Mouse (Mus musculus): ENCODE measurements around the gene Bnip2. TPM values are rescaled to one million over a fixed set of nuclear protein-coding genes. Genes with fewer than 3 reads are reported as not detected.
"Not testable (repeated sequence)": the region's sequence is repeated elsewhere in the genome, so short reads cannot be mapped to it uniquely, and the experiment has no call there.

Gene Bnip2
- total RNA-seq, 4 experiments from 2014 or later = 88.4 to 127 (median 107) TPM

DNA sequence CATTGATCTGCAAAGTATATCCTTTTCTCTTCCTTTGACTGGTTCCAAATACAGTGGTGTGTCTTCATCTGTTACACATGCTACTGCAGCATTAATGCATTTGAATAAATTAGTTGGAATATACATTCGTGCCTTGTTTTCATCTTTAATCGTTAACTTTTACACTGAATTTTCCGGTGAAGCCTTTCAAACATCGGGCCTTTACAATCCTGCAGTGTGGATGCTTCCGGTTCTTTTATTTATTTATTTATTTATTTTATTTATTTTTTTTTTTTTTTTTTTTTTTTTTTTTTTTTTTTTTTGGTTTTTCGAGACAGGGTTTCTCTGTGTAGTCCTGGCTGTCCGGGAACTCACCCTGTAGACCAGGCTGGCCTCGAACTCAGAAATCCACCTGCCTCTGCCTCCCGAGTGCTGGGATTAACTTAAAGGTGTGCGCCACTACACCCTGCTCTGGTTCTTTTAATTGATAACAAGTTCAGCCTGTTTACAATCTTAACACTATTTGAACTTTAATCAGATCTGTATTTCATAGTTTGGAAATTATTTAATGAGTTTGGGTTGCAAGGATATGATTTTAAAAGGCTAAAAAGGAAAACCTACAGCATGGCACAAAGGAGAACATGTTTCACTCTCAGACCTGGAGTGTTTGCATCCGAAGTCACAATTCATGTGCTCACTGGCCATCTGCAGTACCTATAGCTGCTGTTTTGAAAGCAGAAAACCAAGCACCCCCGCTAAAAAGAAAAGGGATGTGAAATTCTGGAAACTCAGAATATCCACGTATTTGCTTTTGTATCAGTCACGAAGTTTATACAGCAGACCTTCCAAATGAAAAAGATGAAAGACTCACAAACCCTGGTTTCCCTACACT lies 22.5 kb downstream of the Bnip2 start:
- DNase-seq = no peak

DNA sequence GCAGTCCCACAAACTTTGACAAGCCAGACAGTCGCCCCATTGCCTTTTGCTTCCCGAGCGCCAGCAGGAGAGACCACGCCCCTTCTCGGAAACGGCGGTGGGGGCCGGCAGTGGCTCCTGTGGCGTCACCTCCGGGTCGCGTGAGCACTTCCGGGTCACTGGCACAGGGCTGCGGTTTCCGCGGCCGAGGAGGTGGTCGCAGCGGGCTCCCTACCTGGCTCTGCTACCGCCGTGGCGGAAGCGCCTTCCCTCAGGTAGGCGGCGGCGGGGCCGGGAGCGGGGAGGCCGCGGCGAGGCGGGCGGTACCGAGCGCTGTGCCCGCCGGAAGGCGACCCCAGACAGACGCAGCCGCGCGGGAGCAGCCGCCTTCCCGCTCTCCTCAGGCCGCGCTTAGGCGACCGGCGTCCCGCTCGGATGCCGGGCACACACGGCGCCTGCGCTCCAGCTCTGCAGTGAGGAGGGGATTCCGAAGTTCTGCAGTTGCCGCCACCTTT lies 23.2 kb downstream of the Bnip2 start, which contains the start of gene Gtf2a2:
TSS of gene Gtf2a2 (plus strand) at position 143 of the 494 bp plus-strand sequence.
- DNase-seq = peak; percentile 90

DNA sequence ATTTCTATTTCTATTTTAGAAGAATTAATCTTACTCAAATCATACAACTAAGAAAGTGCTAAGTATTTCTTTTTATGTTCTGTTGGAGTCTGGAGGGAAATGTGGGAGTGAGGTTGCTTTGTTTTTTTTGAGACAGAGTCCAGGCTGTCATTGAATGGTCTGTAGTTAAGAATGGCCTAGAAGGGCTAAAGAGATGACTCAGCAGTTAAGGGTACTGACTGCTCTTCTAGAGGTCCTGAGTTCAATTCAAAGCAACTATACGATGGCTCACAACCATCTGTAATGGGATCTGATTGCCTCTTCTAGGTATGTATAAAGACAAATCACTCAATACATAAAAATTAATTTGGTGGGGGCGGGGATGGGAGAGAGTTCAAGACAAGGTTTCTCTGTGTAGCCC lies 26.4 kb downstream of the Bnip2 start:
- no peak for DNase-seq

DNA sequence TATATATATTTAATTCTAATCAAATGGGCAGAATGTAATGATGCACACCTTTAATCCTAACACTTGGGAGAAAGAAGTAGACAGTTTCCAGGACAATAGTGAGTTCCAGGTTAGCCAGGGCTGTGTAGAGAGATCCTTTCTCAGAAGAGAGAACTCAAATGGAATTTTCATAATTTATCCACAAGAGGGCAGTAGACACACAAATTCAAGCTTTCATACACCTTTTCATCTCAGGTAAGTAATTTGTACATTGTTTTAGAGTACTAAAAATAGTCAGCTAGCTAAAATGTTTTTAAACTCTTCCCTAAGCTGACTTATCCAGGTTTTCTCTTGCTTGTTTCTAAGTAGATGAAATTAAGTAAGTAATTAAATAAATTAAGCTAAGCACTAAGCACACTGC lies 29.6 kb downstream of the Bnip2 start:
- no peak for DNase-seq

DNA sequence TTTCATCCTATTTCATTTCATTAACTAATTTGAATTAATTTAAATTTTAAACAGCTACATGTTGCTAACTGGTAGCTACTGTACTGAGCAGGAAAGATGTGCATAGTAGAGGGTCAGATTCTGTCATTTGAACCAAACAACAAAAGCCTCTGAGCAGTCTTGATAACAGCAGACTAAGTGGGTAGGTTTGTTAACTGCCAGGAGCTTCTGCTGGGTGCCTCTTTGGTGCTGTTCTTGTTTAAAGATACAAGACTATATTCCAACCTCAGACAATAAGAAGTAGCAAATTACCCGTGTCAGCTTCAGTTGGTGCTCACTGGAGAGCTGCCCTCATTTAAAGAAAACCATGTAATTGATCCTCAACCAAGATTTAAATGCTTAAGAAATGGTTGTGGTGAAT lies 32.3 kb downstream of the Bnip2 start:
- no peak for DNase-seq

DNA sequence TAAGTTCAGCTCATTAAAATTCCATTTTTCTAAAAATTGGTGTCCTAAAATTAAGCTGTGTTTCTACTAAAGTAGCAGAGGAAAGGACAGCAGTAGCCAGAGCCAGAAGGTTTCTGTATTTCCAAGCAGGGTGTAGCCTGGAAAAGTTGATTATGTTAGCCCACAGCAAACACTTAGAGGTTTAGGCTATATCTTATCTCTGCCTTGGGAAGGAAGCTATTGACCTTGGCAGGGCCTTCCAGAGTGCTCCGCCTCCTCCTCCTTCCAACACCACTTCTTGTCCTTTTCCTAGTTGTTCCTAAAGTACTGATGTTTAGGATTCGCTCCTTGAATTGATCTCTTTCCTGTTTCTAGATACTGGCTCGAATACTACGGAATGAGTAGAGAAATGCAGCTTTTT lies 32.8 kb downstream of the Bnip2 start:
- DNase-seq = no peak

DNA sequence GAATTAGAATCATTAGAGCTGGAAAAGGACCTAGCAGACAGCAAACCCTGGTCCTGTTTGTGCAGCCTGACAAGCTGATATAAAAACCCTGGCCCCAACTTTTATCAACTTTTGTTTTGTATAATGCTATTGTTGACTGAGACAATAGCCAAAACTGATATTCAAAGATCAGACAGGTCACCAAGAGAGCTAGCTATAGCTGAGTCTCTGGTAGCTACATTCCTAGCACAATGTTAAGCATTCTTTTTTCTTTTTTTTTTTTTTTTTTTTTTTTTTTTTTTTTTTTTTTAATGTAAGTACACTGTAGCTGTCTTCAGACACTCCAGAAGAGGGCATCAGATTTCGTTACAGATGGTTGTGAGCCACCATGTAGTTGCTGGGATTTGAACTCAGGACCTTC lies 34.3 kb downstream of the Bnip2 start:
- DNase-seq = not testable (repeated sequence)

DNA sequence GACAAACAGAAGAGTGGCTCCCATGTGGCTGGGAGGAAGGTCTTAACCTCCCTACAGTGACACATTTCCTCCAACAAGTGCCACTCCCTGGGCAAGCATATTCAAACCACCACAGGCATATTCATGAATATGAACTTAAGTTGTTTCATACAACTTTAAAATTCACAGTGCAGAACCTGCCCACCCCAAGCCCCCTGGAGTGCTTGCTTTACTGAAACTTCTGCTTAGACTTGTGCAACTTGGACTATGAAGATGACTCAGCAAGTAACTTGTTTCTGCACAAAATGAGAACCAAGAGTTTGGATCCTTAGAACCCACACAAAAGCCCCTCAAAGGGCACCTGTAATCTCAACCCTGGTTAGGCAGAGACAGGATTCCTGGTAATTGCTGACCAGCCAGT lies 35.4 kb downstream of the Bnip2 start:
- no peak for DNase-seq

DNA sequence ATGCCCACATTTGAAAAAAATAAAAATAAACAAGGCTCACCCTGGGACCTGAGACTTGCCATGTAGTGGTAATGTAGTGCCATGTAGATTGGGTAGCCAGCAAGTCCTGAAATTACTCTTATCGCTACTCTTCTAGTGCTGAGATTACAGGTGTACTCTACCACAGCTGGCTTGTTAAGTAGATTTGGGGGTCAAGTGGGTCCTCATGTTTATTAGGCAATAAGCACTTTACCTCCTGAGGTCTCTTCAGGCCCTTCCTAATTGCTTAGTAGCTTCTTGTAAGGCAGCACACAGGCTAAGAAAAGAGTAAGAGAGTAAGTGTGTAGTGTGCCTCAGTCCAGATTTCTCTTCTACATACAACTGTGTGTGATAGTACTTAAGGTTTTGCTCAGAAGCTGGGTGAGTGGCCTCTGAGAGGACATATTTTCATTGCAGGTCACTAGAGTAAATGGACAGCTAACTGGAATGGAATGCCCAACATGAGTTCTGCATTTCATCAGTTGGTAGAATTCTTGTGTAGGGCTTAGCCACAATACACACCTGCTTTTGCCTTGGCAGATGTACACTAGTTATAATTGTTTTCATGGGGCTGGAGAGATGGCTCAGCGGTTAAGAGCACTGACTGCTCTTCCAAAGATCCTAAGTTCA lies 36.2 kb downstream of the Bnip2 start:
- no peak for DNase-seq

DNA sequence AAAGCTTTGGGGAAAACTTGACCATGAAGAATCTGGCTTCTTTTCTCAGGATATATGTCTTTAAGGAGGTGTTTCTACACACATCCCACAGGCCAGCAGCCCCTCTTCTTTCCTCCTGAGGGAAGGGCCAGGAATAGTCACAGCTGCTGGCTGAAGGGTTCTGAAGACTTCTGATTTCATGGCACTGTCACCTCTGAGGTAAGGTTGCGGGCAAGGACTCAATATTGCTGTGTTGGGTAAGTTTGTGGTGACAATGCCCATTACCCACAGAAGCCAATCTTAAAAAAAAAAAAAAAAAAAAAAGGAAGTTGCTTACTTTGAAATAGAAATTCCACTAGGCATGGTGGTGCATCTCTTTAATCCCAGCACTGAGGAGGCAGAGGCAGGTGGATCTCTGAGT lies 42.9 kb downstream of the Bnip2 start:
- no peak for DNase-seq

DNA sequence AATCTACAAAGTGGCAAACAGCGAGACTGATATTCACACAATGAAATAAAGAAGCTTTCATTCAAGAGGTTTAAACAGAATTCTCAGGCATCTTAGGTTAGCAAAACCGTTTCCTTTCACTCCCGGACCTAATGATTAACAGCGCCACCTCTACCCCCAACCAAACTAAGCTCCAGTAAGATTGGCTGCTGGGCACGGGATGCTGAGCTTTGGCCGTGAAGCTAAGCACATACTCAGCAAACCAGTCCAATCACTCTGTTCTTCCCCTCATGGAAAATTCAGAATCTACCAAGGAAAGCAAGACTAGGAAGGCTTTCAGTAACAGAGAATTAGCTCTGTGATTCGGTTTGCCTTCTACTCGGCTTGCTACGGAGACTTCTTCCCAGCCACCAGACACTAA lies 43.8 kb downstream of the Bnip2 start:
- no peak for DNase-seq

DNA sequence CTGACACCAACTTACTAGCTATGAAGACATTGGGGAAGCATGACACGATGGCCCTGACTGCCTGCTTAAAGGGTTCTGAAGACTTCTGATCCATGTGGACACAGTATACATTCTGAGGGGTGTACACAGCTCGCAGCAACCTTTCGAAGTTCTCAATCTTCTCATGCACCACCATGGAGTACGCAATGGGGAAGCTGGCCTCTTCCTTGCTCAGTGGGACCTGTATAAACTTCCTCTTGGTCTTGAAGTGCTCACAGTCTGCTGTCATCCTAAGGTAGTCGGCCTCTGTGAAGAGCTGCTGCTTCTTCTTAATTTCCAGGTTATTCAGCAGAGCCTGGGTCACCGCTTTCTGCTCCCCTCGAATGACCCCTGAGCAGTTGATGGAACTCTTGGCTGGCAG lies 45.4 kb downstream of the Bnip2 start:
- DNase-seq = no peak

DNA sequence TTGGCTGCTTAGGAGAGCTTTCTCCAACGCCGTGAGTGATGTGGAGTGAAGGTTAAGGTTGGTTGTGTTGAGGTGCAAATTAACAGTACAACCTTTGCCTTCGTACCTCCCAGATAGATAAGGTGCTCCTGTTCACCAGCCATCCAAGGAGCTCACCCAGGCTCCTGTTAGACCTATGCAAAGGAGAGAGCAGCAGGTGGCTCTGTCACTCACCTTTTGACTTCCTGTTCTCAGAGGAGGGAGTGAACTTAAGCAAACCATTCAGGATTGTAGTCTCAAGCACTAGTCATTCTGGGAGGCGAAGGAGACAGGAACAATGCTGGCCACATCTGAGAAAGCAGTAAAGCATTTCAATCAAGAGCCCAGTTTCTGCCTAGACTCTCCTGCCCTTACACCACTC lies 47.4 kb downstream of the Bnip2 start:
- DNase-seq = no peak

DNA sequence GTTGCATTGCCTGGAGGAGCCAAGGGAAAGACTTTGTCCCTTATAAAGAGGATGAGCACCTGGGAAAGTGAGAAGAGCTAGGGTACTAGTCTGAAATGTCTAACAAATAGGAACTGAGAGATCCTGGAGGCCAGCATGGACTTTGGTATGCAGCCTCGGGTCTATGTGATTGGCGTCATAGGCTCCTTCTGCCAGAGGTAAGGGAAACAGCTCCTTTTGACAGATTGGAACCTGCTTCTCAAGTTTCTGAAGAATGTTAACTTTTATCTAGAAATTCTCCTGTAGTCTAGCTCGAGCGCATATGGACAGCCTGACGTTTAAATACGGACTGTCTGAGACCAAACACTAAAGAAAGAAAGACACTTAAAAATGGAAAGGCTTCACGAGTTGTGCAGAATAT lies 48.7 kb downstream of the Bnip2 start, which contains the start of gene Gcnt3:
TSS of gene Gcnt3 (minus strand) at position 101 of the 400 bp plus-strand sequence.
- DNase-seq = no peak

DNA sequence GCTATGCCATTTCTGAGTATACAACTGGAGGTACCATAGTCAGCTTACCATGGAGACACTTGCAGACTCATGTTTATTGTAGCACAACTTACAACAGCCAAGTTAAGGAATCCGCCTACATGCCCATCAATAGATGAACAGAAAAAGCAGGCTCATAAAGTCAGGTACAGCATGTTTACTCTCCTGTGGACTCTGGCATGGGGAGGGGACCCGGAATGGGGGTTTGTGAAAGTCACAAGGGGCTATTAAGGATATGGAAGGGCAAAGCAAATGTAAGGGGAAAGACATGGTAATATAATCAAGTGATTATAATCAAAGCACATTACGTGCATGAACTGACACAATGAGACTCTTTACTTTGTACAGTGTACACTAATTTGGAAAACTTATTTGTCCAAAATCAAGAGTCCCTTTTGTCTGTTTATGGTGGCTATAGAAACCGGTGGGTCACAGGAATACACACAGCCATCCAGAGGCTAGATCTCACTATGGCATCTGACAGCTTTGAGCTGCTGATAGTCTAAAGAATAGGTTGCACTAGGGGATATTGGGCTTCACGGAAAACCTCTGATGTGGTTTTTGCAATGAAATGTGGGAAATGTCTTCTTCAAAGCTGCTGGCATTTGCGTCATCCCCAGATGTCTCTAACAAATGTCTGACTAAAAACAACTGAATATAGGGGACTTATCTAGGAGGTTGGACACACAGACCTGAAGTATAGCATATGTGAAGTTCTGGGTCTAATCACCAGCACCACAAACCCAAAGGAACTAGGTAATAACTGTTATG lies 50.5 kb downstream of the Bnip2 start:
- no peak for DNase-seq

DNA sequence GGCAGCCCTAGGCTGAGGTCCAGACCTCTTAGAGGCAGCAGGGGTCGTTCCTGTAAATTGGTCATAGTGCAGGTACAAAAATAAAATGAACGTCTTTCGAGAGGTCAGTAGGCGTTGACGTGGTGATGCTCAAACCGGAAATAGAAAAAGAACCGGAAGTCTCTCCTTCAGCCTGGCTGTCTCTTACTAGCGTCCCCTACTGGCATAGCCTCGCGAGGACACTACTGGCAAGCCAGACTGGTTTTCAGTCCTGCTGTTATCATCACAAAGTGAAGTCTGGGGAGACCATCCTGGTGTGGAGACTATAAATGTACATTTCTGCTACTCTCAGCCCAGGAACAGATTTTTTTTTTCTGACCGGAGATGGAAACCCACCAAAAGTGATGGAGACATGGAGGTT lies 51.3 kb downstream of the Bnip2 start:
- no peak for DNase-seq

DNA sequence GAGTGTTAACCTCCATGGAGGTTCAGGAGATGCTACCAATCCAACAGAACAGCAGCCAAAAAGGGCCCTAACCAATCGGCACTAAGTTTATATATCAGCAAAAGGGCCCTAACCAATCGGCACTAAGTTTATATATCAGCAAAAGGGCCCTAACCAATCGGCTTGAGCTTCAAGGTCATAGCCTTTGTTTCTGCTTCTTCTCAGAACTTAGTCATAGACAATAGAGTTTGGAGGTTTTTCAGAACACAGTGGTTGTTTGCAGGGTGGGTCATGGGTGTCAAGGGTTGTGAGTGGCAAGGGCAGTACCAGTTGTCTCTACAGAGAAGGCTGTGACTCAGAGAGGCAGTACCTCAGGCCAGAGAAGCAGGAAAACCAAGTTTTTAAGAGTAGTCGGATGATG lies 52.9 kb downstream of the Bnip2 start:
- peak; percentile 25 for DNase-seq

DNA sequence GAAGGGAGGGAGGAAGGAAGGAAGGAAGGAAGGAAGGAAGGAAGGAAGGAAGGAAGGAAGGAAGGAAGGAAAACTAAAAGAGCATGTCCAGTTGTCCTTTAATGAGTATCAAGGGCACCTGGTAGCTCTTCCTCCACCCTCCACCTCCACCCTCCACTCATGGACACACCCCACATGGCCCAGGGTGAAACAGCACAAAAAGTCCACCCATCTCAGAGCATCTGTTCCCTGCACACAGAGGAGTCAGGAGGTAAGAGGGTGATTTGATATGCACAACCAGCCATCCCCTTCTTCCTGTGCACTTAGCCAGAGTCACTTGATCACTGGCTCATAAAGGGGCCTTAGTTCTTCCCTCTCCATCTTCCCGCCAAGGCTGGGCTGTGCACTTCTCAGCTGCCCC lies 53.7 kb downstream of the Bnip2 start:
- no peak for DNase-seq

DNA sequence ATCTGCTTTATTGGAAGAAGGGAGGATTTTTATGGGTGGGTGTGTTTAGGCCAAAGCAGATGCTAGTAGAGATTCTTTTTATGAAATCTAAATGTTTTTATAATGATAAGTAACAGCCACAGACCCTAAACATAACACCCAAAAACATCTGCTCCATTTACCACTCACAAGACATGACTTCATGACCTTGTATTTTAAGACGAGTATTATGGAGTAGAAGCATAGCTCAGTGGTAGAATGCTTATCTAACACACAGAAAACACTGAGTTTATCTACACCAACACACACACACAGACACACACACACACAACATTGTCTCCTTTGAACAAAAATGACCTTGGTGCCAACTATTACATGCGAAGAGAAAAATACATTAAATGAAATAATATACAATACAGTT lies 55.6 kb downstream of the Bnip2 start:
- DNase-seq = no peak

DNA sequence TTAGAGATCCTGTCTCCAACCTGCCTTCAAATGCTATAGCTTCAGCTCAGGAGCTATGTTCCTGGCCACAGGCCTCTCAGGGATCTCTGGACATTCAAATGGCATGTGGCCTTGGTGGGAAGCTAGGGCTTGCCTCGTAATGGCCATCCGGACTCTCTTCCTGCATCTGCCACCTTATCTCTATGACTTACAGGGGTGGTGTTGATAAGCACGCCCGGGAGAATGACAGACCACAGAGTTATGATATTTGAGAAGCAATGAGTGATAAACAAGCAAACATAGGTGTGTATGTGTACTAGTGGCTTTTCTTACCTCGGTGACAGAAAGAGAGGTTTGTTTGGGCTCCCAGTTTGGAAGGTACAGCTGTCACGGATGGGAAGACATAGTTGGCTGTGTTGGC lies 57.0 kb downstream of the Bnip2 start:
- DNase-seq = no peak

DNA sequence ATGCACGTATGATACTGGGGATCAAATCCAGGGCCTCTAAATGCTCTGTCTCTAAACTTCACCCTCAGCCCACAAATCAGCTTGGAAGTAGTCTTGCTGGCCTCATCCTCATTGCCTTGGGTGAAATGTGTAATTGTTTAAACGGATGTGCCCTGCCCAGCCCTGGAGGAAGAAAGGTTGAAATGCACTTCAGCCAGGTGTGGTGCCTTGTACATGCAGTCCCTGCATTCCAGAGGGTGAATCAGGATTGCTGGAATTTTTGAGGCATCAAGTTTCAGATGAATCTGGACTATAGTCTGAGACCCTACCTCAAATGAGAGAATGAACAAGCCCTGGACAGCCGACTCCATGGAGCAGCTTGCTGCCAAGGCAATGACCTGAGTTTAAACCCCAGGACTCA lies 58.6 kb downstream of the Bnip2 start:
- no peak for DNase-seq

DNA sequence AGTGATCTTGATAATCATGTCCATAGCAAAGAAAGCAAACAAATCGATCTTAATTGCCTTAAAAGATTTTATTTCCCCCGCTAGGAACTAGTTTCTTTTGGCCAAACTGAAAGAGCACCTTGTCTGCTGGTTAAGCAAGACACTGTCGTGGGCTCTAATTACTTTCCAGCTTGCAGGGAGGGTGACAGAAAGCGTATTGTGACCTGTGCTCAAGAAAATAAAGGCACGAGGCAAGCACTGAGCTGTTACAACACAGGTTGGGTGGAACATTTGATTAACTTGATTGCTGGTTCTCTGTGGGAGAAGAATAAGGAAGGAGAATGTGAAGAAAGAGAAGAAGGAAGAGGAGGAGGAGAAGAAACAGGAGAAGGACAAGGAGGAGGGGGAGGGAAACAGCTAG lies 59.0 kb downstream of the Bnip2 start:
- DNase-seq = no peak
